Mouse (Mus musculus): ENCODE measurements at regions not wholly inside any gene's neighbourhood (a gene's known extent, or its start where the extent isn't known, plus 50 kb on each side); places are given as distances from the start of the nearest gene placed in this dataset.

DNA sequence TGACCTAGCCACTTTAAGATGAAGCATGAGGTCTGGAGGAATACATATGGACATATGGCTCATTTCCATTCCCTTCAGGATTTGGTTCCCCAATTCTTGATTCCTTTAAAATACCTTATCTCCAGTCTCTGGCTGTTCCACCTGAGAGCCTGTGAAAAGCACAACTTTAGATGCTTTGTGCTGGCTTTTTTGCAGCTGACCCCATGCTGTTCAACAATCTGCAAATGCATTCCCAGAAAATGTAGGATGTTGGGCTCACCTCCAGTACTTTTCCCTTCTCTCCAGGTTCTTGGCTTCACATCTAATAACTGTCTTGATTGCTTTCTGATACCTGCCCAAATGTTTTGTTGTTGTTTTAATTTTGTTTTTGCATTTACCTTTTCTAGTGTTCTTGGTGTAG, 498.0 kb upstream of the Mon1b start:
- Histone ChIP-seq H3K36me3 (ENCODE audit: control insufficient read depth, insufficient read depth, low read length) (no peaks in the 10 kb centered on the region), H3K4me1 (ENCODE audit: control insufficient read depth, insufficient read depth, low read length) (no peaks in the 10 kb centered on the region), H3K27me3 (ENCODE audit: control insufficient read depth, insufficient read depth, low read length) (no peaks in the 10 kb centered on the region), H3K9ac (ENCODE audit: low read length) (no peak overlapping the region), H3K4me2 (no peak overlapping the region), H3K27ac (ENCODE audit: low read depth, low read length) (no peak overlapping the region), H3K4me3 (ENCODE audit: low read depth, low read length) (no peak overlapping the region), H3K9me3 (ENCODE audit: control insufficient read depth, low read length) (no peaks in the 10 kb centered on the region)
- ATAC-seq (ENCODE audit: low FRiP score) (no peak), DNase-seq (ENCODE audit: low spot score, missing footprints) (no peak)

GRCm38 (mm10) chr8:113140021-113140420, 495.4 kb upstream of the Mon1b start:
- Histone ChIP-seq H3K9ac (ENCODE audit: low read length) (no peak overlapping the region), H3K4me3 (ENCODE audit: low read depth, low read length) (no peak overlapping the region), H3K9me3 (ENCODE audit: control insufficient read depth, low read length) (no peaks in the 10 kb centered on the region), H3K36me3 (ENCODE audit: control insufficient read depth, insufficient read depth, low read length) (no peaks in the 10 kb centered on the region), H3K4me2 (no peak overlapping the region), H3K4me1 (ENCODE audit: control insufficient read depth, insufficient read depth, low read length) (no peaks in the 10 kb centered on the region), H3K27ac (ENCODE audit: low read depth, low read length) (no peak overlapping the region), H3K27me3 (ENCODE audit: control insufficient read depth, insufficient read depth, low read length) (no peaks in the 10 kb centered on the region)
- ATAC-seq (ENCODE audit: low FRiP score) (no peak), DNase-seq (ENCODE audit: low spot score, missing footprints) (no peak)
- 80% methylated on average over 1 of the region's 1 CpGs for WGBS

DNA sequence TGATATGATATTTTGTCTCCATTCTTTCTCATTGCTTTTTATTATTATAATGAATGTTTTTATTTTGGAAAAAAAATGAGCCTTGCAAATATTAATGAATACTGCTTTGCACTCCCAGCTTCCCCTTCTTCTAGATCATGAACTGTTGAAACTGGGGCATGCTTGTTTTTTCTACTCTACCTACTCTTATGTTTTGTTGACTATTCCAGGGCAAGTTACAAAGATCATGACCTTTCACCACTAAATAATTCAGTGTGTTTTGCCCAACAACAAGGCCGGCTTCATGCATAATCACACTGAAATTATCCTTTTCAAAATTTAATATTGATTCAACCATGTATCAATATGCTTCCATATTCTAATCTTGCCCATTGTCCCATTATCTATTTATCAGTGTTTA, 494.3 kb upstream of the Mon1b start:
- no peak for DNase-seq (ENCODE audit: low spot score, missing footprints)
- Histone ChIP-seq H3K9me3 (ENCODE audit: control insufficient read depth, low read length) (no peaks in the 10 kb centered on the region), H3K27ac (ENCODE audit: low read depth, low read length) (no peak overlapping the region), H3K9ac (ENCODE audit: low read length) (no peak overlapping the region), H3K4me2 (no peak overlapping the region), H3K4me3 (ENCODE audit: low read depth, low read length) (no peak overlapping the region), H3K36me3 (ENCODE audit: control insufficient read depth, insufficient read depth, low read length) (no peaks in the 10 kb centered on the region), H3K4me1 (ENCODE audit: control insufficient read depth, insufficient read depth, low read length) (no peaks in the 10 kb centered on the region), H3K27me3 (ENCODE audit: control insufficient read depth, insufficient read depth, low read length) (no peaks in the 10 kb centered on the region)
- no peak for ATAC-seq (ENCODE audit: low FRiP score)
- 75% methylated on average over 1 of the region's 1 CpGs for WGBS

- DNase-seq (ENCODE audit: low spot score, missing footprints): no peak
These were observed 458.8 kb upstream of the Mon1b start for GRCm38 (mm10) chr8:113176591-113176990.

DNA sequence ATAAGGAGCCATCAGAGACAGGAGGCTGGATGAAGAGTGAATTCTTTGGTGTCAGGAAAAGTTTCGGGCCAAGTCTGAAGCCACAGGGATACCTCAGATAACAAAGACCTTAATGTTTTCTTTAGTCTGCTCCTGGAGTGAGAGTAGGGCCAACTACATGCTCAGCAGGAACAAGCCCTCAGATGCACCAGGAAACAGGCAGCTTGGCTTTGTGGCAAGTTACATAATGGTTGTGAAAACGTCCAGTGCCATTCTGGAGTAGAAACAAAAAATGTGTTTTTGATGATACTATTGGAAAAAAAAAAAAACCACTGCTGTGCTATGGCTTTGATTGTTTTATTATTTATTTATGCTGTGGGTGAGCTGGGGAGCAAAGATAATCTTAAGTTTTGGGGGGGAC, 452.2 kb upstream of the Mon1b start:
- no peaks in the 10 kb centered on the region for H3K4me1 ChIP-seq (ENCODE audit: control insufficient read depth, insufficient read depth, low read length)
- no peaks in the 10 kb centered on the region for H3K36me3 ChIP-seq (ENCODE audit: control insufficient read depth, insufficient read depth, low read length)
- no peak for ATAC-seq (ENCODE audit: low FRiP score)
- no peak for DNase-seq (ENCODE audit: low spot score, missing footprints)
- H3K4me3 ChIP-seq (ENCODE audit: low read depth, low read length): no peak overlapping the region
- no peak overlapping the region for H3K27ac ChIP-seq (ENCODE audit: low read depth, low read length)
- 35% methylated on average over 2 of the region's 2 CpGs for WGBS
- no peaks in the 10 kb centered on the region for H3K27me3 ChIP-seq (ENCODE audit: control insufficient read depth, insufficient read depth, low read length)
- no peak overlapping the region for H3K4me2 ChIP-seq
- H3K9me3 ChIP-seq (ENCODE audit: control insufficient read depth, low read length): no peaks in the 10 kb centered on the region
- no peak overlapping the region for H3K9ac ChIP-seq (ENCODE audit: low read length)

More at GRCm38 (mm10) chr8:113176591-113176990, 458.8 kb upstream of the Mon1b start:
- ATAC-seq (ENCODE audit: low FRiP score): no peak
- Histone ChIP-seq H3K27me3 (ENCODE audit: control insufficient read depth, insufficient read depth, low read length) (no peaks in the 10 kb centered on the region), H3K36me3 (ENCODE audit: control insufficient read depth, insufficient read depth, low read length) (no peaks in the 10 kb centered on the region), H3K4me3 (ENCODE audit: low read depth, low read length) (no peak overlapping the region), H3K4me1 (ENCODE audit: control insufficient read depth, insufficient read depth, low read length) (no peaks in the 10 kb centered on the region), H3K9me3 (ENCODE audit: control insufficient read depth, low read length) (no peaks in the 10 kb centered on the region), H3K9ac (ENCODE audit: low read length) (no peak overlapping the region), H3K27ac (ENCODE audit: low read depth, low read length) (no peak overlapping the region), H3K4me2 (no peak overlapping the region)
- 64% methylated on average over 1 of the region's 1 CpGs for WGBS

DNA sequence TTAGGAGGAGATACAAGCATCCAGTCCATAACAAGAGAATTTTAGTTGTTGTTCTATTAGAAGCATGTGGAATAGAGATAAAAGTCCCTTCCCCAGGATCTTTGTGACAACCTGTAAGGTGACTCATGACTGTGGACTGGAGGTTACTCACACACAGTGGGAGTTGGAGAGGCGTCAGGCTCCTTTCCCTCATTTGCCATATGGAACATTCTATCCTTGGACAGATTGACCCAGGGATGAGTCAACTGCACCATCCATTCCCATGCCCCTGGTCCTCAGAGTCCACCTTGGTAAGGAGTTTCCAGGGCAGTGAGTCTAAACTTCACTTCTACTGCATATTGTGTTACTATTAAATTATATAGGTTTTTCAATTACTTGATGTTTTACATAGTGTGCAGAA, 444.9 kb upstream of the Mon1b start:
- Histone ChIP-seq H3K4me1 (ENCODE audit: control insufficient read depth, insufficient read depth, low read length) (no peaks in the 10 kb centered on the region), H3K9ac (ENCODE audit: low read length) (no peak overlapping the region), H3K36me3 (ENCODE audit: control insufficient read depth, insufficient read depth, low read length) (no peaks in the 10 kb centered on the region), H3K4me2 (no peak overlapping the region), H3K4me3 (ENCODE audit: low read depth, low read length) (no peak overlapping the region), H3K27me3 (ENCODE audit: control insufficient read depth, insufficient read depth, low read length) (no peaks in the 10 kb centered on the region), H3K27ac (ENCODE audit: low read depth, low read length) (no peak overlapping the region), H3K9me3 (ENCODE audit: control insufficient read depth, low read length) (no peaks in the 10 kb centered on the region)
- ATAC-seq (ENCODE audit: low FRiP score): no peak
- no peak for DNase-seq (ENCODE audit: low spot score, missing footprints)
- 90% methylated on average over 1 of the region's 1 CpGs for WGBS

GRCm38 (mm10) chr8:113191537-113191936, 443.9 kb upstream of the Mon1b start:
- DNase-seq (ENCODE audit: low spot score, missing footprints) (no peak), ATAC-seq (ENCODE audit: low FRiP score) (no peak)
- Histone ChIP-seq H3K4me2 (no peak overlapping the region), H3K9ac (ENCODE audit: low read length) (no peak overlapping the region), H3K27ac (ENCODE audit: low read depth, low read length) (no peak overlapping the region), H3K9me3 (ENCODE audit: control insufficient read depth, low read length) (no peaks in the 10 kb centered on the region), H3K36me3 (ENCODE audit: control insufficient read depth, insufficient read depth, low read length) (no peaks in the 10 kb centered on the region), H3K27me3 (ENCODE audit: control insufficient read depth, insufficient read depth, low read length) (no peaks in the 10 kb centered on the region), H3K4me3 (ENCODE audit: low read depth, low read length) (no peak overlapping the region), H3K4me1 (ENCODE audit: control insufficient read depth, insufficient read depth, low read length) (no peaks in the 10 kb centered on the region)
- WGBS: 86% methylated on average over 3 of the region's 3 CpGs

All from midbrain, embryonic 11.5 days (tissue).